Mouse (Mus musculus): ENCODE measurements around the gene Tbc1d5.
A peak's percentile ranks its signal among the peaks of the same experiment; 100 is the strongest.

Gene Tbc1d5

GRCm38 (mm10) chr17:51179195-51179953 is at the start of gene Tbc1d5:
TSS of gene Tbc1d5 (minus strand) at chr17:51179352.
- peak; percentile 86 for ATAC-seq (ENCODE audit: low TSS enrichment)

- no peak for ATAC-seq (ENCODE audit: low TSS enrichment)
Observed at GRCm38 (mm10) chr17:51226056-51226455, 46.9 kb upstream of the Tbc1d5 start.

- ATAC-seq (ENCODE audit: low TSS enrichment): no peak
Observed at GRCm38 (mm10) chr17:51223152-51223551, 44.0 kb upstream of the Tbc1d5 start.

GRCm38 (mm10) chr17:51221075-51221474 is 41.9 kb upstream of the Tbc1d5 start:
- ATAC-seq (ENCODE audit: low TSS enrichment): peak; percentile 27; the same call in 1 of the 2 replicates

GRCm38 (mm10) chr17:51219897-51220296 is 40.7 kb upstream of the Tbc1d5 start:
- ATAC-seq (ENCODE audit: low TSS enrichment): no peak

DNA sequence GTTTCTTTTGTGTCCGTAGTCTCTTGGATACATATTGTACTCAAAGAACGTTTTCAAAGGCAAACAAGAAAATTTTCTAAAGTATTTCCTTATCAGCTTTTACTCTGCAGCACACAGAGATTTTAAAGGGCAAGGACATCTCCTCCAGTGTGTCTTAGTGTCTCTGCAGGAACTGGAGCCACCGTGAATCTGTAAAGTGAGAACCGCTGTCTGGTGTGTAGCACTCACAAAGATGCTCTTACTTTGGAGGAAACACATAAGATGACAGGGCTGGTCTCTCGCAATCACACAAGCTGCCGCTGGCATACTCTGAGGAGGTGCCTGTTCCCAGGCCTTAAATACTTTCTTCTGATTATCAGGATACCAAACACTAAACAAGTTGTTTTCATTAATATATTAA is 37.3 kb upstream of the Tbc1d5 start:
- no peak for ATAC-seq (ENCODE audit: low TSS enrichment)

DNA sequence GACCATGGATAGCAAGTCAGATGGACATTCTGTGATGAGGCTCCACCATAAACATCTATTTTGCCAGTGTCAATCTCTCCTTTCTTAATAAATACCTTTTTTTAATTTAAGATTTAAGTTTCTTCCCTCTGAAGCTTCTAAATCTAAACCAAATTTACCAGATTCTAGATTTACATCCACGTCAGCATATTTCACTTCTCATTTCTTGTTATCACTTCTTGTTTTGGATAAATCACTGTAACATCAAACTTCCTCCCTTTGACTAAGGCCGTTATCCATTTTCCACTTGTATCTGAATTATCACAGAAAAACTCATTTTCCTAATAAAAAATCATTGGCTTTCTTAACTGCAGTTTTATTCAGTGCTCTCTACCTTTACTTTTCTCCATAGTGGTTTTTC is 30.4 kb upstream of the Tbc1d5 start:
- no peak for ATAC-seq (ENCODE audit: low TSS enrichment)

DNA sequence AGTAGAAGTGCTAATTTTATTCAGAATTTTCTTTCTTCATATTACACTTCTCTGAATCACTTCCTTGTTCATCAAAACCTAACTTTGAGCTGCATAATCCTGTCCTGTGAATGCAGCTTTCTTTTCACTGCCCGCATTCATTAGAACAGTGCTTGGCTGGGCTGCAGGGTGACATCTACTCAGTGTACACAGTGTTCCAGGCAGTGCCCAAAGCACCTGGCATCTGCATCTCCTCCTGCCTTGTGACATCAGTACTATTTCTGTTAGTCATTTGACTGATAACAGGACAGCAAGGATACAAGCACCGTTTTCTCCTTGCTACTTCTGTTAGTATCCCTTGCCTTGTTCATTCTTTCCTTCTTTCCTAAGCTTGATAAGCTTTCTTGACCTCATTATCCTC is 25.5 kb upstream of the Tbc1d5 start:
- ATAC-seq (ENCODE audit: low TSS enrichment): peak; percentile 92

DNA sequence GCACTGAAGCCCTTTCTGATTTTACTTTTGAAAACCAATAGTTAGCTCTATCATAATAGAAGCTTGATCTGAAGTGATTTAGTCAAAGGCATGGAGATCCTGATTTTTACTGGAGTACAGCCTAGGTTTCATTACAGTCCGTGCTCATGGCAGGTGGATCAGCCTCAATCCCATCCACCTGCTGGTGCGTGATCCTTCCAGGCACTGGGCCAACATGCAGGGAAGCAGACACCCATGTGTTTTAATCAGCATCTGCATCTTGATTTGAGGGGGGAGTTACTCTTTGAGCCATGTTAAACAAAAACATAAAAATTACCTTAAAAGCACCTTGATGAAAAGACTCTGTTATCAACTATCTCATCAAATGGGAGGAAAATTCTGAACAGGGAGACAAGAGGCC is 16.4 kb upstream of the Tbc1d5 start:
- ATAC-seq (ENCODE audit: low TSS enrichment): no peak

GRCm38 (mm10) chr17:51194787-51195186 is 15.6 kb upstream of the Tbc1d5 start:
- ATAC-seq (ENCODE audit: low TSS enrichment): no peak

DNA sequence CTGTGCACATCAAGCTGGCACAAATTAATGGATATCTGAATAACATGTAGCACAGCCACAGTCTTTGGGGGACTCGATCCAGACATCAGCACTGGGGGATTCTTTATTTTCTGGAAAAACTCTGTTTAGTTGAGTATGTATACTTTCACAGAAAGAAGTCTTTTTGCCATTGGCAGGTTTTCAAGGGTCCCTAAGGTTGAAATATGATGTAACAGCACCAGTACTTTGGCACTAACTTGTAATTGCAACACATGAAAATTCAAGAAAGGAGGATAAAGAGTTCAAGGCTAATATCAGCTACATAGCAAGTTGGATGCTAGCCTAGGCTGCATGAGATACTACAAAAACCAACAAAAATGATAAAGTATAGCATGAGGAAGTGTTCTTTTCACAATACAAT is 12.2 kb upstream of the Tbc1d5 start:
- no peak for ATAC-seq (ENCODE audit: low TSS enrichment)

DNA sequence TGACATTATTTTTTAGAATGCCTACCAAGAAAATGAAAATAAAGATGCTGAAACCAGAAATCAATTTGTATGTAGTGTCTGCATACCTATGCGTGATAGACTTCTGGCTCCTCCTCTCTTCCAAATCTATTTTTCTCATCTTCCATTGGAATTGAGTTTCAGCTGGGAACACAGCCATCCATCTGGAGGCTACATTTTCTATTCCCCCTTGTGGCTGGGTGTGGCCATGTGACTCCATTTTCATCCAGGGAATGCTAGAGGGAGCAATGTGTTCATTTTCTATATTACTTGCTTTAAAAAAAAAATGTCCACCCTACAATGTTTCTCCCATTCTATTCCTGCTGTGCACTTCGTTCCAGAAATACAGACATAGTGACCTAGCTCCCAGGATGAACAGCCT is 3.6 kb upstream of the Tbc1d5 start:
- peak; percentile 26 for ATAC-seq (ENCODE audit: low TSS enrichment)

DNA sequence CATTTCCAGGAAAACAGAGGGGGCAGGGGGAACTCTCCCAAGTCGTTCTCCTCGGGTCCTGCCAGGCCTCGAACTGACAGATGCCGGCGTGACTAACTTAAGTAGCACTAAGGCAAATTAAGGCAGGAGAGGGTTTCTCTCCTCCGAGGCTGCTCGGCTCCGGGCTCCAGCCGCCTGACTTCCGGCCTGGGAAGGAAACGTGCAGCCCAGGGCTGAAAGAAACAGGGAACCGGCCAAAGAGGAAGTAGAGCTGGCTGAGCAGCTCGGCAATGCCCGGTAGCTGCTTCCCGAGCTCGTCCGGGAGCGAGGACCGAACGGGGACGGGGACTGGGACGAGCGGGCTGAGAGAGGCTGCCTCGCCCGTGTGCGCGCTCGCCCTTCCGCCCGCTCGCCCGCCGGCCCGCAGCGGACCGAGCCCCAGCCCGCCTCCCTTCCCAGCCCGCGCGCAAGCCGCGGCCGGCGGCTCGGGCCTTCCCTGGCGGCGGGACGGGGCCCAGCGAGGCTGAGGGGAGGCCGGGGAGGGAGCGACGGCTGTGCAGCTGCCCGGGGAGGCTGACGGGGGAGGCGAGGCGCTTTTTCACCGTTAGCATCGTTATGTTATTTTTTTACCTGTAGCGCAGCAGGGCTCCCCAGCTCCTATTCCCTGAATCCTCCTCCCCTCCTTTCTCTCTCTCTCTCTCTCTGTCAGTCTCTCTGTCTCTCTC is 509 bp downstream of the Tbc1d5 start:
- ATAC-seq (ENCODE audit: low TSS enrichment): peak; percentile 75

DNA sequence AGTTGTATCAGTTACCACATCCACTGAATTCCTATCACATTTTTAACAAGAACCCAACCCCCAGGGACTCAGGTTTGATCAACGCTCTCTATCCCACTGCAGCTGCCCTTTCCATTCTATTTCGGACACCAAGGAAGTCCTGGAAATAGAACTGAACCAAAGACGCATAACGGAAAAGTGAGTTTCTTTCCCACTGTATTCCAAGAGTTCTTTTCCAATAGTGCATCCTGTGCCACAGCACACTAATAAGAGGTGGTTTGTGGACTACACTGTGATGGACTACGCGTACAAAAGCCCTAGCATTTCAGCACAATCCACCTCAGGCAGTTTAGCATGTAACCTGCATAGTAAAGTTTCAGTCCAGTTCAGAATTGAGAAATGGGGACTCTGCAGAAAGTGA is 1.2 kb downstream of the Tbc1d5 start:
- ATAC-seq (ENCODE audit: low TSS enrichment): no peak

DNA sequence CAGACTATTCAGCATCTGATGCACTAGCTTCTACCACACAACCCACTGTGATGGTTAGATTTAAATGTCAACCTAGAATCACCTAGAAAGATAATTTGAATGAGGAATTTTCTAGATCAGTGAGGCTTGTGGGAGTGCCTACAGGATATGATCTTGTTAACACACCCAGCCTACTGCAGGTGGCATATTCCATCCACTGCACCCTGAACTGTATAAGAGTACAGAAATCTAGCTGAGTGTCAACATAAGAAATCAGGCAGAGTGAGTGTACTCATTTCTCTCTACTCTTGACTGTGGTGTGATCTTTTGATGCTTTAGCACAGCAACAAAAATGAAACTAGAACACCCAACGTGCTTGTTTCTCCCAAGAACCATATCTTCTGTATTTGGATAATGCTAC is 6.8 kb downstream of the Tbc1d5 start:
- no peak for ATAC-seq (ENCODE audit: low TSS enrichment)

DNA sequence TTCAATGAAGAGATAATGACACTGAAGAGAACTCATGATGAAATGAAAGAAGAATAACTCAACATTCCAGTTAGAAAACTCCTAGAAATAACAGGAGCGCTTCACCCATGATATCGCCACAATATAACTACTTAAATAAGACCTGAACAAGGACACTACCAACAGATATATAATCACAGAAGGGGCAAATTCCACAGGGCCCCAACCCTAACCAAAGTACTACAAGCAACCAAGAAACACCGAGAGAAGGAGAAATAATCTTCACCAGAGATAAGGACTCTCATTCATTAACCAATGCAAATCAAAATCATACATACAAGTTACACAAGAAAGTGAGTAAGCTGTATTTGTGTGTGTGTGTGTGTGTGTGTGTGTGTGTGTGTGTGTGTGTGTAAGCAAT is 7.6 kb downstream of the Tbc1d5 start:
- no peak for ATAC-seq (ENCODE audit: low TSS enrichment)

DNA sequence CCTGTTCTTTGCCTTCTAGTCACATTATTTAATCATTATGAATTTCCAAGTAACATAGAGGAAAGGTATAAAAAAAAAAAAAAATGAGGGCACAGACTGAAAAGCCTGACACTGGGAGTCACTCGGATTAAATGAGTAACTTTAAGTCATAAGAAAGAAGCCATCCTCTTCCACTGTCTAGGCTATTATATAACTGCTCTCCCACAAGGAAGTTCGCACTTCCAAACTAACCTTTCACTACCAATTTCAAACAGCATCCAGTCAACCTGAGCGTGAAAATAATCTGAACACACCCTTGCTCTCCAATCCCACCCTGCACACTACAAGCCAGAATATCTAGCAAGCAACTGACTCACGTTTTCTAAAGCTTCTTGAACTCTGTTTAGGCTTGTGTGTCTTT is 9.2 kb downstream of the Tbc1d5 start:
- ATAC-seq (ENCODE audit: low TSS enrichment): no peak

- ATAC-seq (ENCODE audit: low TSS enrichment): no peak
Observed at GRCm38 (mm10) chr17:51162366-51162765, 16.8 kb downstream of the Tbc1d5 start.

DNA sequence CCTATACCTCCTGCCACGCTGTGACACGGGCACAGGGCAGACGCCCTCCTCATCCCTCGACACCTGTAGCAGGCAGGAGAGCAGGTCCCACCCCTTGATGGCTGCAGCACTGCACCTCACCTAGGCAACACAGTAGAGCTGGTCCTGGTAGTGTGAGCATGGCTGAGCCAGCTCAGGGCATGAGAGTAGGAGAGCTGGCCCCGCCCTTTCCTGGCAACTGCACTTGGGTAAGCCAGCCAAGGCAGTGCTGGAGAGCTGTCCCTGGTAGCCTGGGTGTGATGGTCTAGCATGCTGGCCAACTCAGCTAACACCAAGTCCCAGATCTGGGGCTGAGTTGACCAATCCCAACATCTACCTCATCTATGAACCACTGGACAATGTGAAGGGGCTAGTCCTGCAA is 19.9 kb downstream of the Tbc1d5 start:
- ATAC-seq (ENCODE audit: low TSS enrichment): no peak

- no peak for ATAC-seq (ENCODE audit: low TSS enrichment)
Observed at GRCm38 (mm10) chr17:51150999-51151398, 28.2 kb downstream of the Tbc1d5 start.

- no peak for ATAC-seq (ENCODE audit: low TSS enrichment)
Observed at GRCm38 (mm10) chr17:51144983-51145382, 34.2 kb downstream of the Tbc1d5 start.

DNA sequence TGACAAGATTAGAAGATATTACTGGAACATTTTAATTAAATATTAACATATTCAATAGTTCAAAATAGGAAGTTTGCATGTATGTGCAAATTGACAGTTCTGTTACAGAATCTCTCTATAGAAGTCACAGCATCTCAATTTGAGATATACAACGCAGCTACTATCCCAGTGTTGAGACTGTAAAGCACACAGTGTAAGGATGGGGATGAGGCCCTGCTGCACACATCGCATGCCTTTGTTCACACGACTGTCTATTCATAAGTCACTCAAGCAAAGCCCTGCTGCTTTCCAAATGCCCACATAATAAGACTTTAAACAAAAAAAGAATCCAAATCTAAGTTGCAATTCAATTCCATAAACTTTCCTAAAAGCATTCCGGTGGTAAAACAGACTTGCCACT is 37.1 kb downstream of the Tbc1d5 start:
- ATAC-seq (ENCODE audit: low TSS enrichment): no peak

DNA sequence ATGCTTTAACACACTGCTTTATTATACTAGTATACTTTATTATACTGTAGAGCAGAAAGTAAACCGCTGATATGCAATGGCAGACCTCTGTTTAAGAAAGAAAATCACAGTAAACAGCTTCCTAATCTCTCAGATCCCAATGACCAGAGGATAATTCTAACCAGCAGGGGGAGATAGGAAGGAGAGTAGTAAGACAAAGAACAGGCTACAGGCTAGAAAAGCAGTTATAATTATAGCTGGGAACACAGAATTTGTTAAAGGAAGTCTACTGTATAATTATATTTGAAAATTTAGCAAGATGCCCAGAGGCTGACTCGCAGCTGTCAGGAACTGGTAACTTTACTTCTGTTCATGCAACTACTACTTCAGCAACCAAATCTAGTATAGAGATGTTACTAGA is 68.0 kb downstream of the Tbc1d5 start:
- ATAC-seq (ENCODE audit: low TSS enrichment): peak; percentile 97

DNA sequence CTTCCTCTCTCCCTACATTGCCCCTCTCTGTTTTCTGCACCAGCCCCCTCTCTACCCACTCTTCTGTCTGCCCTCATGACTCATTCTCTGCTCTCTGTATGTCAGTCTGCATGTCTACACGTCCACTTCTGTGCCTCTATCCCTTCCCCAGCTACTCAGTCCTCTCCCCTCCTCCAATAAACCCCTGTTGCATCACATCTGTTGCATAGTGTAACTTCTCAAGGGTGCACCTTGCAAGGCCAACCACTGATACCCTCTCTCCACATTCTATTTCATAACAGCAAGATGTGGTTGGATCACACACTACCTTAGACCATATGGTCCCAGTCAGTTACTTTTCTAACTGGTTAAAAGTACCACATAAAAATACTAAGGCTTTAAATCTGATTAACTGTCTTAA is 74.9 kb downstream of the Tbc1d5 start:
- no peak for ATAC-seq (ENCODE audit: low TSS enrichment)
